24 mouse cellular contexts compared by ENCODE assay signal in the genomic region with DNA sequence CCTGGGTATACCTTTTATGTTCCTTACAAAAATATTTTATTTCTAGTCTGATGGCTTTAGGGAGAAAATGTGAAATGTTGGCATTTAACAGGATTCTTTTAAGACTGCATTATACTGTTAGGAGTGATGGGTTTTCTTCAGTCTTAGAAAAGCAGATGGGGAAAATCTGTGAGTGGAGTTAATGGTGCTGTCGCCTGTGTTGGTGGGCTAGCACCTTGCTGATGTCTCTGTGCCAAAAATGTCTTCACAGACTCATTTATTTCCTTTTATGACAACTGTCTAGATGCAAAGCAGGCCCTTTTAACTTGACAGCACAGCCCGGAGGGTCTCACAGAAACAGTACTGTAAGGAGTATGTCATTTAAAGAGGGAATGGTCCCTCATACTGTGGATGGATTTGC.
DNase-seq lines count a peak whose midpoint lies in the region; ATAC-seq and TF ChIP-seq lines count a peak whose summit lies in the region.
"Had no signal": no experiment of that assay in that cellular context is flagged by ENCODE, and none has a peak within 500 bp of the region (broad histone marks: within the 10 kb centered on the region; RNA-seq: fewer than 3 reads in every experiment).

No protein-coding gene starts in this region.

- H3K9me3 ChIP-seq in forebrain, embryonic 14.5 days (replicated peaks; ENCODE audit: control insufficient read depth, low read length) = no peaks in the 10 kb centered on the region
- H3K9me3 ChIP-seq in forebrain, embryonic 11.5 days (ENCODE audit: control insufficient read depth, low read length) = no peaks in the 10 kb centered on the region
- no peaks in the 10 kb centered on the region for H3K9me3 ChIP-seq in forebrain, embryonic 16.5 days (ENCODE audit: control insufficient read depth, low read length)
- no peaks in the 10 kb centered on the region for H3K9me3 ChIP-seq in forebrain, embryonic 12.5 days
- H3K9me3 ChIP-seq: embryonic facial prominence, embryonic 13.5 days; embryonic facial prominence, embryonic 15.5 days; G1E had no signal

- no peak overlapping the region for H3K27ac ChIP-seq in forebrain, embryonic 14.5 days (ENCODE audit: low read depth, low read length)
- no peak overlapping the region for H3K27ac ChIP-seq in forebrain, embryonic 11.5 days (ENCODE audit: low read depth, low read length)
- H3K27ac ChIP-seq in forebrain, embryonic 16.5 days (ENCODE audit: low read length) = no peak overlapping the region
- H3K27ac ChIP-seq in forebrain, embryonic 12.5 days = no peak overlapping the region
- H3K27ac ChIP-seq: embryonic facial prominence, embryonic 13.5 days; embryonic facial prominence, embryonic 15.5 days had no signal

- WGBS in forebrain, embryonic 14.5 days = 64% methylated on average over 2 of the region's 2 CpGs
- 87% methylated on average over 2 of the region's 2 CpGs for WGBS in forebrain, embryonic 11.5 days
- WGBS in forebrain, embryonic 16.5 days = 65% methylated on average over 2 of the region's 2 CpGs
- 87% methylated on average over 2 of the region's 2 CpGs for WGBS in forebrain, embryonic 12.5 days

- DNase-seq in forebrain, embryonic 14.5 days (ENCODE audit: low spot score) = peak; percentile 37
- DNase-seq in forebrain, embryonic 11.5 days (ENCODE audit: low spot score) = no peak
- peak; percentile 48 for DNase-seq in brain, embryonic 14.5 days (ENCODE audit: low read depth)
- DNase-seq: adrenal gland, adult 8-10 months; adrenal gland, postnatal 14 days; adrenal gland, postnatal 36 days; B cell, adult 2 months; cerebellum, adult 11 months; cerebellum, adult 18-20 months; cerebellum, adult 8-10 months; cerebellum, adult 9-11 months; cerebellum, postnatal 14 days; cerebellum, postnatal 36 days; embryo, embryonic 11 days had no signal

- H3K4me1 ChIP-seq in forebrain, embryonic 14.5 days (ENCODE audit: control insufficient read depth, insufficient read depth, low read length) = no peaks in the 10 kb centered on the region
- no peaks in the 10 kb centered on the region for H3K4me1 ChIP-seq in forebrain, embryonic 11.5 days (replicated peaks; ENCODE audit: control insufficient read depth, insufficient read depth, low read length)
- peaks cover 6% of the 10 kb centered on the region; the same call in 1 of the 2 replicates for H3K4me1 ChIP-seq in forebrain, embryonic 16.5 days (replicated peaks; ENCODE audit: control insufficient read depth, insufficient read depth, low read length)
- no peaks in the 10 kb centered on the region for H3K4me1 ChIP-seq in forebrain, embryonic 12.5 days
- H3K4me1 ChIP-seq: embryonic facial prominence, embryonic 13.5 days; embryonic facial prominence, embryonic 15.5 days had no signal

- H3K9ac ChIP-seq in forebrain, embryonic 14.5 days (ENCODE audit: low read length) = no peak overlapping the region
- no peak overlapping the region for H3K9ac ChIP-seq in forebrain, embryonic 11.5 days (ENCODE audit: low read length)
- no peak overlapping the region for H3K9ac ChIP-seq in forebrain, embryonic 16.5 days (replicated peaks; ENCODE audit: low read depth, low read length)
- H3K9ac ChIP-seq in forebrain, embryonic 12.5 days = no peak overlapping the region
- H3K9ac ChIP-seq: embryonic facial prominence, embryonic 13.5 days; embryonic facial prominence, embryonic 15.5 days had no signal

- peak; percentile 32; the same call in 1 of the 2 replicates for ATAC-seq in forebrain, embryonic 14.5 days
- no peak for ATAC-seq in forebrain, embryonic 11.5 days (replicated peaks; ENCODE audit: low FRiP score)
- peak; percentile 57 for ATAC-seq in forebrain, embryonic 16.5 days
- no peak for ATAC-seq in forebrain, embryonic 12.5 days (ENCODE audit: low FRiP score)
- ATAC-seq: activated CD4-positive, CD25-positive, alpha-beta regulatory T cell, adult 4 months; CD4-positive, CD25-positive, alpha-beta regulatory T cell, adult 4 months; Patski had no signal

- no peak overlapping the region for H3K4me2 ChIP-seq in forebrain, embryonic 14.5 days (ENCODE audit: low read length)
- H3K4me2 ChIP-seq in forebrain, embryonic 11.5 days (ENCODE audit: low read depth, low read length, severe bottlenecking) = no peak overlapping the region
- no peak overlapping the region for H3K4me2 ChIP-seq in forebrain, embryonic 16.5 days (ENCODE audit: low read length)
- no peak overlapping the region for H3K4me2 ChIP-seq in forebrain, embryonic 12.5 days
- H3K4me2 ChIP-seq: embryonic facial prominence, embryonic 13.5 days; embryonic facial prominence, embryonic 15.5 days had no signal

- H3K4me3 ChIP-seq in forebrain, embryonic 14.5 days (ENCODE audit: low read depth, low read length) = no peak overlapping the region
- H3K4me3 ChIP-seq in forebrain, embryonic 11.5 days (ENCODE audit: low read depth, low read length) = no peak overlapping the region
- H3K4me3 ChIP-seq in forebrain, embryonic 16.5 days (replicated peaks; ENCODE audit: low read length) = no peak overlapping the region
- no peak overlapping the region for H3K4me3 ChIP-seq in forebrain, embryonic 12.5 days (replicated peaks)
- H3K4me3 ChIP-seq: embryonic facial prominence, embryonic 13.5 days; embryonic facial prominence, embryonic 15.5 days; erythroblast, embryonic 14.5 days had no signal

- H3K36me3 ChIP-seq in forebrain, embryonic 14.5 days (ENCODE audit: control insufficient read depth, insufficient read depth, low read length) = no peaks in the 10 kb centered on the region
- H3K36me3 ChIP-seq in forebrain, embryonic 11.5 days (ENCODE audit: control insufficient read depth, insufficient read depth, low read length) = no peaks in the 10 kb centered on the region
- no peaks in the 10 kb centered on the region for H3K36me3 ChIP-seq in forebrain, embryonic 16.5 days (ENCODE audit: control insufficient read depth, insufficient read depth)
- H3K36me3 ChIP-seq in forebrain, embryonic 12.5 days (replicated peaks) = no peaks in the 10 kb centered on the region
- H3K36me3 ChIP-seq: embryonic facial prominence, embryonic 13.5 days; embryonic facial prominence, embryonic 15.5 days; G1E had no signal

- TF ChIP-seq CTCF in brain, embryonic 14.5 days (IDR thresholded peaks at IDR 0.05; ENCODE audit: borderline replicate concordance, extremely low read depth, insufficient read depth, insufficient read length) = no peak

- no peaks in the 10 kb centered on the region for H3K27me3 ChIP-seq in forebrain, embryonic 14.5 days (replicated peaks; ENCODE audit: control insufficient read depth, insufficient read depth, low read length)
- no peaks in the 10 kb centered on the region for H3K27me3 ChIP-seq in forebrain, embryonic 11.5 days (ENCODE audit: control insufficient read depth, insufficient read depth, low read length)
- no peaks in the 10 kb centered on the region for H3K27me3 ChIP-seq in forebrain, embryonic 16.5 days (replicated peaks; ENCODE audit: control insufficient read depth, insufficient read depth, low read length)
- no peaks in the 10 kb centered on the region for H3K27me3 ChIP-seq in forebrain, embryonic 12.5 days
- H3K27me3 ChIP-seq: CH12.LX; embryonic facial prominence, embryonic 13.5 days; embryonic facial prominence, embryonic 15.5 days; Patski had no signal

- no peak for TF ChIP-seq POLR2A in brain, embryonic 14.5 days (IDR thresholded peaks at IDR 0.05; ENCODE audit: borderline replicate concordance, extremely low read depth, insufficient read depth, insufficient read length, poor library complexity, severe bottlenecking)

Comparison
In these comparisons a context has a peak if more than half of its experiments do, and no peak if none do; other contexts are left out.
1. ATAC-seq: peak in forebrain, embryonic 14.5 days (single experiment) and forebrain, embryonic 16.5 days (single experiment); none in forebrain, embryonic 11.5 days (single experiment) and forebrain, embryonic 12.5 days (single experiment).